Mouse (Mus musculus) megakaryocyte, embryonic 14.5 days (primary cell): ENCODE results near the gene Gm44965. TPM values are rescaled to one million over a fixed set of nuclear protein-coding genes. Genes with fewer than 3 reads are reported as not detected.

ENCODE experiments used
- H3K27me3 ChIP-seq: replicated peaks from 2 replicates; pipeline ENCODE3; 2012; ENCODE audit warnings: inconsistent platforms
- H3K36me3 ChIP-seq: replicated peaks from 2 replicates; pipeline ENCODE3; 2012; ENCODE audit warnings: low read length, inconsistent platforms, mixed read lengths
- H3K4me1 ChIP-seq: 2 replicates; pipeline ENCODE4 v1.6.1; 2012; ENCODE audit warnings: inconsistent platforms
- H3K4me3 ChIP-seq: replicated peaks from 2 replicates; pipeline ENCODE3; 2012; ENCODE audit warnings: moderate library complexity, mild to moderate bottlenecking, inconsistent platforms
- H3K9me3 ChIP-seq: 2 replicates; pipeline ENCODE4 v1.6.1; 2012; ENCODE audit warnings: inconsistent platforms
- FLI1 ChIP-seq: IDR thresholded peaks from 2 replicates; pipeline ENCODE4 v1.6.1; 2012; ENCODE audit warnings: low read length, inconsistent platforms, mixed read lengths
- GATA1 ChIP-seq: IDR thresholded peaks from 3 replicates; pipeline ENCODE4 v1.6.1; 2012; ENCODE audit warnings: mixed read lengths, low read length, inconsistent platforms, borderline replicate concordance
- polyA plus RNA-seq: library from polyadenylated mRNA; stranded (reverse); fragments of >175 nt; gene quantifications from 2 replicates; pipeline ENCODE4 v1.2.3, GENCODE M21; 2012; ENCODE audit warnings: low replicate concordance; ENCODE audit not compliant: insufficient read depth

Gene Gm44965
- polyA plus RNA-seq, 1 experiment: not detected

DNA sequence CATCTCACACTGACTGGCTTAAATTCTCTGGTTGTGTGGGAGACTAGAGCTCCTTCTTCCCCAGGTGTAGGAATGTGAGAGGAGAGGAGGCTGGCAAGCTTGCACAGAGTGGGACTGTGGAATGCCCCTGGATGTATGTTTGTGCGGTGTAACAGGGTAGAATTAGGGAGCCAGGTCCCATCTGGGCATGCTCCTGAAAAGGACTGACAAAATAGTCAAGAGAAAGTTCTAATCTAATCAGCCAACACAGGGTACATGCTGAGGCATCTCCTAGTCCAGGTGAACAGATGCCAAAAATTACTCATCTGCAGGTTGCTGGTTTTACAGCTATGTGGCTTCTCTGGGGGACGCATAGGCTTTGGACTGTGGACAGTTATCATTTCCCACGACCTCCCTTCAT is 37.8 kb upstream of the Gm44965 start:
- TF ChIP-seq FLI1 (no peak), GATA1 (no peak)
- Histone ChIP-seq H3K4me3 (peak overlapping the region; percentile 53), H3K36me3 (peaks cover 42% of the 10 kb centered on the region), H3K9me3 (no peaks in the 10 kb centered on the region), H3K27me3 (no peaks in the 10 kb centered on the region), H3K4me1 (peaks cover 28% of the 10 kb centered on the region)

DNA sequence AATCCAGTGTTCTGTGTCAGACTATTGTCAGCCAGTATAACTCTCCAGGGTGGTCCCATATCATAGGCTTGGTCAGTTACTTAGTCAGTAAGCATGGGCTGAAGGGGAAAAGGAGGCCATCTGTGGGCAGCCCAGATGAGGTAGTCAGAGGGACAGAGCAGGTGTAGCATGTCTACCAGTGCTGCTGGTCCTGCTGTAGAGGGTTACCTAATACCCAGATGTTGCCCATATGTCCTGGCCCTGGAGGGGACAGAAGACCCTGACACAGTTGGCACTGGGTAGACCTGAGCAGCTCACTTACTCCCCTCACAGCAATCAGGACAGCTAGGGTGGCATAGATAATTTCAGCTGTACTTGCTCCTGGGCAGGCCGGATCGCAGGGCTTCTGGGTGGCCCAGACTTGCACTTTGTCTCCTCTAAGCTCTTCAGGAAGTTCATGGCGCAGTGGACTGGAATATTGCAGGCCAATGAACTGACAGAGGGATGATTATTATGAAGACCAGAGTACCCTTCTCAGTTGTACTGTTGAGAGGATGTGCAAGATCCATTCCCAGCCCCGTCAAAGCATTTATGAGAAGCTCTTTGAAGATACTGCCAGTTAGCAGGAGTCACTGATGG is 27.9 kb upstream of the Gm44965 start:
- peaks cover 11% of the 10 kb centered on the region; the same call in 1 of the 2 replicates for H3K4me1 ChIP-seq
- peaks cover 18% of the 10 kb centered on the region for H3K9me3 ChIP-seq
- no peak overlapping the region for H3K4me3 ChIP-seq
- TF ChIP-seq GATA1 (no peak), FLI1 (no peak)
- peaks cover 64% of the 10 kb centered on the region for H3K36me3 ChIP-seq
- H3K27me3 ChIP-seq: no peaks in the 10 kb centered on the region

DNA sequence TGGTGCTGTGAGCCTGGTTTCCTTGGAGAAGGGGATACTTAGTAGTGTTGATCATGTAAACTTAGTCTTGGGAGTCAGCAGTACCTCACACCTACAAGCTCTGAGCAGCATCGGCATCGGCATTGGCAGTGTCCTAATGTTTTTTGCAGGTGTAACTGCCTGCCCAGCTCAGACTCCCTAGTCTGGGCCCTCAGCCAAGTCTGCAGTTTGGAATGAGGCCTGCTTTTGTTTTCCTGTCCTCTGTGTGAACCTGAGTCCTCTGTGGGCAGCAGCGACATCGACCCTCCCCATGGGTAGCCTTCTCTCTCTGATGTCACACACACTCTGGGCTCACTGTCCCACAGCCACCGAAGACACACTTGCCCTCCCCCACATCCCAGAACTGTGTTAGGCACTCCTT is 27.4 kb upstream of the Gm44965 start:
- peaks cover 18% of the 10 kb centered on the region for H3K9me3 ChIP-seq
- H3K4me3 ChIP-seq: no peak overlapping the region
- peaks cover 64% of the 10 kb centered on the region for H3K36me3 ChIP-seq
- H3K27me3 ChIP-seq: no peaks in the 10 kb centered on the region
- TF ChIP-seq GATA1 (no peak), FLI1 (no peak)
- H3K4me1 ChIP-seq: peaks cover 10% of the 10 kb centered on the region; the same call in 1 of the 2 replicates

GRCm38 (mm10) chr6:48568036-48568984 is 25.4 kb upstream of the Gm44965 start:
- Histone ChIP-seq H3K4me1 (peaks cover 13% of the 10 kb centered on the region; the same call in 1 of the 2 replicates), H3K9me3 (peaks cover 18% of the 10 kb centered on the region), H3K36me3 (peaks cover 57% of the 10 kb centered on the region), H3K27me3 (peaks cover 2% of the 10 kb centered on the region), H3K4me3 (no peak overlapping the region)
- TF ChIP-seq GATA1: no peak
- no peak for TF ChIP-seq FLI1

- Histone ChIP-seq H3K4me3 (no peak overlapping the region), H3K36me3 (peaks cover 52% of the 10 kb centered on the region)
- TF ChIP-seq FLI1 (no peak), GATA1 (no peak)
These were observed 24.5 kb upstream of the Gm44965 start for GRCm38 (mm10) chr6:48569065-48569807.

GRCm38 (mm10) chr6:48572014-48572413 is 21.7 kb upstream of the Gm44965 start:
- Histone ChIP-seq H3K36me3 (peaks cover 24% of the 10 kb centered on the region), H3K4me3 (no peak overlapping the region)
- TF ChIP-seq FLI1: no peak
- TF ChIP-seq GATA1: no peak

More at GRCm38 (mm10) chr6:48569065-48569807, 24.5 kb upstream of the Gm44965 start:
- Histone ChIP-seq H3K4me1 (peaks cover 13% of the 10 kb centered on the region; the same call in 1 of the 2 replicates), H3K27me3 (peaks cover 2% of the 10 kb centered on the region), H3K9me3 (peaks cover 18% of the 10 kb centered on the region)

GRCm38 (mm10) chr6:48572572-48573061 is 21.1 kb upstream of the Gm44965 start, which contains the start of gene Rarres2:
TSS of gene Rarres2 (minus strand) at chr6:48572789.
- Histone ChIP-seq H3K27me3 (peaks cover 2% of the 10 kb centered on the region), H3K36me3 (peaks cover 24% of the 10 kb centered on the region), H3K4me1 (peaks cover 14% of the 10 kb centered on the region; the same call in 1 of the 2 replicates), H3K4me3 (no peak within 1 kb of the TSS), H3K9me3 (peaks cover 8% of the 10 kb centered on the region)
- no peak for TF ChIP-seq GATA1
- no peak for TF ChIP-seq FLI1

More at GRCm38 (mm10) chr6:48572014-48572413, 21.7 kb upstream of the Gm44965 start:
- Histone ChIP-seq H3K9me3 (peaks cover 8% of the 10 kb centered on the region), H3K4me1 (peaks cover 14% of the 10 kb centered on the region; the same call in 1 of the 2 replicates), H3K27me3 (peaks cover 2% of the 10 kb centered on the region)

DNA sequence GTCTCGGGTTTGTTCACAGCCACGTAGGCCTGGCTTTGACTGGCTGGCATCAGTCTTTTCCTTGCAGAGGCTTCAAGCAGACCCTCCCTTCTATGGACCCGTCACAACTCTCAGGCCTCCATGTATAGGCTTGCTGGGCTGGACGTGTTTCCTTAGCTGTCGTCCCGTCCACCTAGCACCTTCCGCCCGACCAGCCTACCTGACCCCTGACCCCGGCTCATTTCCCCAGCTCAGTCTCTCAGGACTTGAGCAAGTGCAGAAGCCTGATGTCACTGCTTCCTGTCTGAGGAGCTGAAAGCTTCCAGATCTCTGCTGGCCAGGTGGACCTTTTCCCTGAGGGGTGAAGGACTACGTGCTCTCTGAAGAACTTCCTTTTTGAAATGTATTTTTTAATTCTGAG is 20.5 kb upstream of the Gm44965 start:
- TF ChIP-seq FLI1 (no peak), GATA1 (no peak)
- peaks cover 19% of the 10 kb centered on the region for H3K36me3 ChIP-seq
- H3K4me3 ChIP-seq: no peak overlapping the region
- peaks cover 2% of the 10 kb centered on the region for H3K27me3 ChIP-seq
- peaks cover 20% of the 10 kb centered on the region for H3K4me1 ChIP-seq
- H3K9me3 ChIP-seq: peaks cover 8% of the 10 kb centered on the region

DNA sequence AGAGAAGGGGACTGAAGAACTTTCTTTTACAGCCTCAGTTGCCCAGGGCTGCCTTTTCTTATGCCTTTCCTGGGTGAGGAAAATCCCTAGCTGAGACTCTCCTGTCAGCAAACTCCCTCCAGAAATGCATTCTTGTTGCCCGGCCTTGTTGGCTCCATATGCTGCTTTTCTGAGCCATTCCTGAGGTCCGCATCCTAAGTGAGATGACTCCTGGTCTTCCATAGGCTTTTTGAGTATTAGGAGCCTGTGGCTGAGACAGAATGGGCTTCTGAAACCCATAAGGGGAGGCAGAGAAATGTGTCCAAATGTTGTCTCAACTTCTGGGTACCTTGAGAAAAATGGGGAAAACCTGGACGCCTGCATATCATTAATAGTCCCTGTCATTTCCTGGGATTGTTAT is 19.8 kb upstream of the Gm44965 start:
- peaks cover 12% of the 10 kb centered on the region for H3K36me3 ChIP-seq
- H3K9me3 ChIP-seq: peaks cover 8% of the 10 kb centered on the region
- no peak for TF ChIP-seq GATA1
- no peak for TF ChIP-seq FLI1
- no peak overlapping the region for H3K4me3 ChIP-seq
- peaks cover 2% of the 10 kb centered on the region for H3K27me3 ChIP-seq
- peaks cover 27% of the 10 kb centered on the region for H3K4me1 ChIP-seq
